Mouse (Mus musculus): Measurements from ENCODE around the gene Ppp3ca. TPM values are rescaled to one million over a fixed set of nuclear protein-coding genes. Genes with fewer than 3 reads are reported as not detected.

The Ppp3ca gene
- polyA plus RNA-seq, 1 experiment from 2014 or later: 190 TPM

Small RNA genes within 50 kb of the gene (microRNA-seq; reads per million reads assigned to microRNA genes)
- gene Gm44327: not detected
